Mouse (Mus musculus) forebrain, embryonic 11.5 days (tissue): ENCODE data around the gene Kntc1. TPM values are rescaled to one million over a fixed set of nuclear protein-coding genes. Genes with fewer than 3 reads are reported as not detected.
A peak's percentile ranks its signal among the peaks of the same experiment; 100 is the strongest.

Experiments
- ATAC-seq: fragments of 200-750 bp; cut with Nextera tagmentation; replicated peaks from 2 replicates; pipeline ENCODE4 v1.8.0; 2017; ENCODE audit warnings: moderate TSS enrichment; ENCODE audit not compliant: low FRiP score
- DNase-seq: peaks from one replicate; pipeline ENCODE4 v3.0.0-alpha.2; 2017; ENCODE audit warnings: low spot score
- H3K27ac ChIP-seq: fragments of 300-500 bp; sonication (generic); 2 replicates; pipeline ENCODE4 v1.5.1; 2014; ENCODE audit warnings: low read depth, low read length
- H3K27me3 ChIP-seq: fragments of 300-500 bp; sonication (generic); 2 replicates; pipeline ENCODE4 v1.6.1; 2014; ENCODE audit warnings: mild to moderate bottlenecking, low read length, mixed read lengths; ENCODE audit not compliant: control insufficient read depth, insufficient read depth
- H3K36me3 ChIP-seq: fragments of 300-500 bp; sonication (generic); 2 replicates; pipeline ENCODE4 v1.6.1; 2014; ENCODE audit warnings: mild to moderate bottlenecking, low read length, moderate library complexity, mixed read lengths; ENCODE audit not compliant: control insufficient read depth, insufficient read depth
- H3K4me1 ChIP-seq: fragments of 300-500 bp; sonication (generic); replicated peaks from 2 replicates; pipeline ENCODE4 v1.6.1; 2014; ENCODE audit warnings: low read length, mixed read lengths; ENCODE audit not compliant: control insufficient read depth, insufficient read depth
- H3K4me2 ChIP-seq: fragments of 300-500 bp; sonication (generic); 2 replicates; pipeline ENCODE4 v1.6.1; 2014; ENCODE audit warnings: low read depth, mild to moderate bottlenecking, low read length, moderate library complexity, mixed read lengths; ENCODE audit not compliant: severe bottlenecking
- H3K4me3 ChIP-seq: fragments of 300-500 bp; sonication (generic); 2 replicates; pipeline ENCODE4 v1.5.1; 2014; ENCODE audit warnings: low read depth, low read length
- H3K9ac ChIP-seq: fragments of 300-500 bp; sonication (generic); 2 replicates; pipeline ENCODE4 v1.6.1; 2014; ENCODE audit warnings: low read length
- H3K9me3 ChIP-seq: fragments of 300-500 bp; sonication (generic); 2 replicates; pipeline ENCODE4 v1.6.1; 2016; ENCODE audit warnings: low read length, mixed read lengths; ENCODE audit not compliant: control insufficient read depth
- WGBS: fragments of 180-500 bp; shearing (Covaris S2); extraction: QIAGEN DNeasy Blood & Tissue Kit; methylation state at CpG from one replicate; pipeline ENCODE4 v1.1.7; 2014; 5-methylcytosine and 5-hydroxymethylcytosine counted together
- polyA plus RNA-seq: library from polyadenylated mRNA; unstranded; fragments of >200 nt; fragmentation: Nextera tagmentation; extraction: Ambion mirVana; gene quantifications from 2 replicates; pipeline ENCODE4 v1.2.1, GENCODE M21; 2014

The Kntc1 gene
- polyA plus RNA-seq, 1 experiment from 2014 or later, result 65.0 TPM

DNA sequence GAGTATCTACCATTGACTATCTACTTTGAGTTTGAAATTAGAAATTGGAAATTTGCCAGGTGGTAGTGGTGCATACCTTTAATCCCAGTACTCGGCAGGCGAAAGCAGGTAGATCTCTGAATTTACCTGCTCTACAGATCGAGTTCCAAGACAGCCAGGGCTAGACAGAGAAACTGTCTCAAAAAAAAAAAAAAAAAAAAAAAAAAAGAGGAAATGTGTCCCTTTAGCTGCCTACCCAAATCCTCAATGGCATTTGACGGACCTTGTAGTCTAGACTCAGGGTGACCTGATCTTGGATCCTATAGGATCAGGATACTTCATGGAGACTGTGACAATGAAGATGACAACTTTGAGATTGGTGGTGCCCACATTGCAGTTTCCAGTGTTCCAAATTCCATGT is 116.9 kb downstream of the Kntc1 start:
- Histone ChIP-seq H3K4me2 (no peak overlapping the region), H3K9me3 (no peaks in the 10 kb centered on the region), H3K9ac (no peak overlapping the region), H3K4me3 (no peak overlapping the region), H3K27me3 (no peaks in the 10 kb centered on the region), H3K27ac (no peak overlapping the region), H3K4me1 (no peaks in the 10 kb centered on the region), H3K36me3 (no peaks in the 10 kb centered on the region)
- 87% methylated on average over 4 of the region's 4 CpGs for WGBS
- ATAC-seq (no peak), DNase-seq (no peak)

DNA sequence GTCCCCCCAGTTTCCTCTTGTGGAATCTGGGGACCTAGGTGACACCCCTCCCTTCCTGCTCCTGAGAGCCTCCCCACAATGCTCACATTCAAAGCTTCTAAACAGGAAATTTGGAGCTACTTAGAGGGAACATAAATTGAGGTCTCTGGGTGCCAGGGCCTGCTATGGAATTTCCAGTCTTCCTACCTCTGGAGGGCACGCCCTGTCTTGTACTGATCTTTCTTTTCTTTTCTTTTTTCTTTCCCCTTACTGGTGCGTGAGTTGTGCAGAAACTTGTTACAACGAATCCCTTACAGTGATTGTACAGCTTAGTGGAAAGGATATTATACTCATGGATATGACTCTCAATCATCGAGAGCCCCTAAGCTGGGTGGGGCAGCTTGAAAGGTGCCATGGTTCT is 120.1 kb downstream of the Kntc1 start:
- no peak overlapping the region for H3K4me2 ChIP-seq
- H3K9me3 ChIP-seq, result no peaks in the 10 kb centered on the region
- no peaks in the 10 kb centered on the region for H3K4me1 ChIP-seq
- no peak overlapping the region for H3K9ac ChIP-seq
- H3K36me3 ChIP-seq, result no peaks in the 10 kb centered on the region
- 76% methylated on average over 4 of the region's 4 CpGs for WGBS
- ATAC-seq (no peak), DNase-seq (peak; percentile 1)
- no peaks in the 10 kb centered on the region for H3K27me3 ChIP-seq
- no peak overlapping the region for H3K27ac ChIP-seq
- no peak overlapping the region for H3K4me3 ChIP-seq

Other genes starting within 250 kb of the Kntc1 start
- gene B3gnt4, start 239.3 kb upstream of the Kntc1 start, polyA plus RNA-seq, result 1.0 and 1.1 TPM in 2 replicates
- 140 and 143 TPM in 2 replicates for gene Diablo, start 225.5 kb upstream of the Kntc1 start, polyA plus RNA-seq
- gene Gm49027, start 224.2 kb upstream of the Kntc1 start, polyA plus RNA-seq, result 0.45 and 0.64 TPM in 2 replicates
- gene Vps33a, start 176.7 kb upstream of the Kntc1 start, polyA plus RNA-seq, result 31.0 and 39.6 TPM in 2 replicates
- gene Clip1, start 65.1 kb upstream of the Kntc1 start, polyA plus RNA-seq, result 55.1 and 57.7 TPM in 2 replicates
- 106 and 109 TPM in 2 replicates for gene Zcchc8, start 28.6 kb upstream of the Kntc1 start, polyA plus RNA-seq
- 140 and 178 TPM in 2 replicates for gene Rsrc2, start 302 bp upstream of the Kntc1 start, polyA plus RNA-seq
- gene Hcar2, start 115.8 kb downstream of the Kntc1 start, polyA plus RNA-seq, result not detected in 2 replicates
- gene Hcar1, start 130.3 kb downstream of the Kntc1 start, polyA plus RNA-seq, result 0.05 and 0.21 TPM in 2 replicates
- 151 and 166 TPM in 2 replicates for gene Denr, start 157.5 kb downstream of the Kntc1 start, polyA plus RNA-seq
- 1.3 and 1.6 TPM in 2 replicates for gene Gm43518, start 177.7 kb downstream of the Kntc1 start, polyA plus RNA-seq
- 3.9 and 6.7 TPM in 2 replicates for gene Ccdc62, start 181.0 kb downstream of the Kntc1 start, polyA plus RNA-seq
- 7.3 and 8.6 TPM in 2 replicates for gene Hip1r, start 223.9 kb downstream of the Kntc1 start, polyA plus RNA-seq